Mouse (Mus musculus): ENCODE data around the gene AW822073.
"Not testable (repeated sequence)": the region's sequence is repeated elsewhere in the genome, so short reads cannot be mapped to it uniquely, and the experiment has no call there.

- TF ChIP-seq CTCF (IDR thresholded peaks at IDR 0.05; ENCODE audit: insufficient read depth, low read length); POLR2A (IDR thresholded peaks at IDR 0.05; ENCODE audit: borderline replicate concordance, extremely low read depth, low read depth, low read length): not testable (repeated sequence)
Observed at GRCm38 (mm10) chr10:58221571-58221970, 3.2 kb downstream of the AW822073 start.
